Mouse (Mus musculus) kidney, postnatal 0 days (tissue): ENCODE measurements around the gene Lgals2. TPM values are rescaled to one million over a fixed set of nuclear protein-coding genes. Genes with fewer than 3 reads are reported as not detected.

Experiments used
- ATAC-seq: fragments of 200-750 bp; cut with Nextera tagmentation; replicated peaks from 2 replicates; pipeline ENCODE4 v1.8.0; 2017; ENCODE audit warnings: low read depth, moderate number of reproducible peaks, moderate TSS enrichment, moderate library complexity; ENCODE audit not compliant: low FRiP score
- DNase-seq: peaks from one replicate; pipeline ENCODE4 v3.0.0-alpha.2; 2016; ENCODE audit warnings: low spot score
- H3K27ac ChIP-seq: fragments of 300-500 bp; sonication (generic); 2 replicates; pipeline ENCODE4 v1.5.1; 2014; ENCODE audit warnings: mild to moderate bottlenecking
- H3K27me3 ChIP-seq: fragments of 300-500 bp; sonication (generic); 2 replicates; pipeline ENCODE4 v1.6.1; 2014; ENCODE audit warnings: low read length, mixed read lengths; ENCODE audit not compliant: insufficient read depth
- H3K36me3 ChIP-seq: fragments of 300-500 bp; sonication (generic); 2 replicates; pipeline ENCODE4 v1.6.1; 2014; ENCODE audit warnings: low read length, mixed read lengths; ENCODE audit not compliant: insufficient read depth
- H3K4me1 ChIP-seq: fragments of 300-500 bp; sonication (generic); replicated peaks from 2 replicates; pipeline ENCODE4 v1.6.1; 2014; ENCODE audit warnings: antibody characterized with exemption, low read length, mixed read lengths; ENCODE audit not compliant: insufficient read depth
- H3K4me2 ChIP-seq: fragments of 300-500 bp; sonication (generic); 2 replicates; pipeline ENCODE4 v1.6.1; 2014; ENCODE audit warnings: mild to moderate bottlenecking, low read length, moderate library complexity, mixed read lengths
- H3K4me3 ChIP-seq: fragments of 300-500 bp; sonication (generic); replicated peaks from 2 replicates; pipeline ENCODE4 v1.5.1; 2014; ENCODE audit warnings: low read depth, low read length
- H3K9ac ChIP-seq: fragments of 300-500 bp; sonication (generic); 2 replicates; pipeline ENCODE4 v1.6.1; 2014; ENCODE audit warnings: low read depth, low read length
- H3K9me3 ChIP-seq: fragments of 300-500 bp; sonication (generic); replicated peaks from 2 replicates; pipeline ENCODE4 v1.6.1; 2016; ENCODE audit warnings: low read length, inconsistent platforms, mixed read lengths
- CTCF ChIP-seq: IDR thresholded peaks from 2 replicates; pipeline ENCODE4 v1.5.1; 2016; ENCODE audit warnings: antibody characterized with exemption, low read depth, mild to moderate bottlenecking, moderate library complexity
- WGBS: fragments of 180-500 bp; shearing (Covaris S2); extraction: QIAGEN DNeasy Blood & Tissue Kit; methylation state at CpG from one replicate; pipeline ENCODE4 v1.1.7; 2014; 5-methylcytosine and 5-hydroxymethylcytosine counted together
- polyA plus RNA-seq: library from polyadenylated mRNA; unstranded; fragments of >200 nt; fragmentation: Nextera tagmentation; extraction: Ambion mirVana; gene quantifications from 2 replicates; pipeline ENCODE4 v1.2.1, GENCODE M21; 2015

The Lgals2 gene
- polyA plus RNA-seq, 1 experiment from 2014 or later: 0.91 TPM

- Histone ChIP-seq H3K27ac (no peak overlapping the region), H3K9me3 (no peaks in the 10 kb centered on the region), H3K9ac (no peak overlapping the region), H3K27me3 (no peaks in the 10 kb centered on the region), H3K4me2 (no peak overlapping the region), H3K36me3 (no peaks in the 10 kb centered on the region), H3K4me1 (peaks cover 41% of the 10 kb centered on the region), H3K4me3 (no peak overlapping the region)
- 91% methylated on average over 1 of the region's 1 CpGs for WGBS
- DNase-seq (no peak), ATAC-seq (no peak)
- peak; percentile 57 for TF ChIP-seq CTCF
These were observed 25.7 kb downstream of the Lgals2 start for GRCm38 (mm10) chr15:78829636-78830035.

GRCm38 (mm10) chr15:78828315-78828714, 27.0 kb downstream of the Lgals2 start:
- H3K9ac ChIP-seq: no peak overlapping the region
- WGBS: 18% methylated on average over 5 of the region's 5 CpGs

DNA sequence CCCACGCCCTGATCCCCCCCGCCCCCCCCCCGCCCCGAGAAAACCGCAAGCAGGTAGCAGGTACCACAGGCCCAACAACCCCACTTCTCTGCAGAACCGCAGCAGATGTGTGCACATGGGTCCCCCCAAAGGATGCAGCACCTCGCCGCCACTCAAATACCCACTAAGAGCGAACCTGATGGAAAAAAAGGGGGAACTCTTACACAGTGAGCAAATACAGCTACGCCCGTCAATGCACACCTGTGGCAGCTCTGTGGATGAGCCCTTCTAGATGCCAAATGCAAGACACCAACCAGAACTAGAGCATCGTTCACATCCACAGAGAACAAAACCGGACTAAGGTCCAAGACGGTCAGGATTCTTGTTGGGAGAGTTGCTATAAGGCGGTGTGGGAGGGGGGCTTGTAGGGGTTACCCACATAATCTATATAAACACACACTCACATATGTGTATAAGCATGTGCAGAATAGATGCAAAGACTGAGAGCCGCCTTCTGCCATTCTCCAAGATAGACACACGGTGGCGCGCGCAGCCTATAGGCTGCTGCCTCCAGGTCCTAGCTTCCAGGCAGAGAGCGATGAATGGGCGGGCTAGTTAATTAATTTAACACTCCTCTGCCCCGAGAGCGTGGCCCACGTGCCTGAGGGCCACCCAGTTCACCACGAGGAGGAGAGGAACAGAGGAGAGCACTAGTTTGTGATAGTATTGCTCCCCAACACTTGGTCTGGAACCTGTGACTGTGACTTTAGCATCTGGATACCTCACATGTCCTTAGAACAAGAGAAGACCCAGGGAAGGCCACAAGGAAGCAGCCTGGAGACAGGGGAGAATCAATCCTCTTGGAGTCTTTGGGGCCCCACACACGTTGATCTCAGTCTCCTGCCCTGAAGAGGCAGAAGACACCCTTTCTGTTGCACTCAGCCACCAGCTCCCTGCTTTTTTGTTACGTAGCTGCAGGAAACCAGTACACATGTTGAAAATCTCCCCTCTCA, 28.8 kb downstream of the Lgals2 start:
- Histone ChIP-seq H3K27me3 (no peaks in the 10 kb centered on the region), H3K9ac (no peak overlapping the region), H3K27ac (no peak overlapping the region), H3K4me3 (no peak overlapping the region), H3K4me2 (no peak overlapping the region), H3K36me3 (no peaks in the 10 kb centered on the region), H3K9me3 (no peaks in the 10 kb centered on the region), H3K4me1 (peaks cover 11% of the 10 kb centered on the region)
- TF ChIP-seq CTCF: peak; percentile 95
- 20% methylated on average over 28 of the region's 28 CpGs for WGBS
- peak; percentile 94 for DNase-seq
- peak; percentile 71; the same call in 1 of the 2 replicates for ATAC-seq

More at GRCm38 (mm10) chr15:78828315-78828714, 27.0 kb downstream of the Lgals2 start:
- DNase-seq: no peak
- Histone ChIP-seq H3K4me3 (no peak overlapping the region), H3K36me3 (no peaks in the 10 kb centered on the region), H3K27ac (no peak overlapping the region), H3K27me3 (no peaks in the 10 kb centered on the region), H3K4me1 (peaks cover 28% of the 10 kb centered on the region), H3K4me2 (no peak overlapping the region), H3K9me3 (no peaks in the 10 kb centered on the region)
- ATAC-seq: no peak
- TF ChIP-seq CTCF: peak; percentile 22; the same call in 1 of the 2 replicates

DNA sequence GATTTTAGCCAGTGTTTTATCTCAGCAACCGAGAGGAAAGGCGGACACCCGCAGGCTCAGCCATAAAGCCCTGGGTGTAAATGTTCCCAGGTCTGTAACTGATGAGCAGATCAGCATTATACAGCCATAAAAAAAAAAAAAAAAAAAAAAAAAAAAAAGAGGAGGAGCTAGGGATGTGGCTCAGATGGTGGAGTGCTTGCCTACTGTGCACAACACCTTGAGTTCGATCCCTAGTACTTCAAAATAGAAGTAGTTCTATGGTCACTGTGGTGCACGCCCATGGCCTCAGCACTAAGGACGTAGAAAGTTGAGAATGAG, 39.3 kb downstream of the Lgals2 start:
- TF ChIP-seq CTCF: no peak
- H3K9me3 ChIP-seq: no peaks in the 10 kb centered on the region
- no peak overlapping the region for H3K4me3 ChIP-seq
- no peaks in the 10 kb centered on the region for H3K27me3 ChIP-seq
- 0 out of 2 replicates have a peak overlapping the region, but pooled peaks have one; percentile 4 for H3K27ac ChIP-seq
- H3K36me3 ChIP-seq: no peaks in the 10 kb centered on the region
- 60% methylated on average over 6 of the region's 6 CpGs for WGBS
- H3K9ac ChIP-seq: no peak overlapping the region
- no peak overlapping the region for H3K4me2 ChIP-seq
- H3K4me1 ChIP-seq: no peaks in the 10 kb centered on the region
- ATAC-seq: no peak
- DNase-seq: no peak

GRCm38 (mm10) chr15:78815314-78816073, 39.8 kb downstream of the Lgals2 start:
- Histone ChIP-seq H3K4me1 (no peaks in the 10 kb centered on the region), H3K9ac (no peak overlapping the region), H3K27ac (0 out of 2 replicates have a peak overlapping the region, but pooled peaks have one; percentile 4), H3K4me3 (no peak overlapping the region), H3K27me3 (no peaks in the 10 kb centered on the region), H3K36me3 (no peaks in the 10 kb centered on the region), H3K9me3 (no peaks in the 10 kb centered on the region), H3K4me2 (no peak overlapping the region)
- ATAC-seq (peak; percentile 72; the same call in 1 of the 2 replicates), DNase-seq (no peak)
- WGBS: 39% methylated on average over 11 of the region's 11 CpGs
- TF ChIP-seq CTCF: no peak

- ATAC-seq (no peak), DNase-seq (no peak)
- Histone ChIP-seq H3K36me3 (no peaks in the 10 kb centered on the region), H3K27ac (no peak overlapping the region), H3K9ac (no peak overlapping the region), H3K4me2 (no peak overlapping the region), H3K9me3 (no peaks in the 10 kb centered on the region), H3K4me1 (no peaks in the 10 kb centered on the region), H3K4me3 (no peak overlapping the region), H3K27me3 (no peaks in the 10 kb centered on the region)
- 73% methylated on average over 4 of the region's 4 CpGs for WGBS
- no peak for TF ChIP-seq CTCF
These were observed 41.7 kb downstream of the Lgals2 start for GRCm38 (mm10) chr15:78813603-78814002.
